Mouse (Mus musculus) forebrain, embryonic 12.5 days (tissue): ENCODE data around the gene Phkb. TPM values are rescaled to one million over a fixed set of nuclear protein-coding genes. Genes with fewer than 3 reads are reported as not detected.
A peak's percentile ranks its signal among the peaks of the same experiment; 100 is the strongest.
"Not testable (repeated sequence)": the region's sequence is repeated elsewhere in the genome, so short reads cannot be mapped to it uniquely, and the experiment has no call there.

Experiments
- ATAC-seq: fragments of 200-750 bp; cut with Nextera tagmentation; 2 replicates; pipeline ENCODE4 v1.8.0; 2017; ENCODE audit warnings: moderate TSS enrichment; ENCODE audit not compliant: low FRiP score
- H3K27ac ChIP-seq: fragments of 300-500 bp; sonication (generic); 2 replicates; pipeline ENCODE4 v1.5.1; 2016; ENCODE audit warnings: mild to moderate bottlenecking
- H3K27me3 ChIP-seq: fragments of 300-500 bp; sonication (generic); 2 replicates; pipeline ENCODE4 v1.6.1; 2016; ENCODE audit warnings: mild to moderate bottlenecking
- H3K36me3 ChIP-seq: fragments of 300-500 bp; sonication (generic); replicated peaks from 2 replicates; pipeline ENCODE4 v1.6.1; 2016; ENCODE audit warnings: mild to moderate bottlenecking
- H3K4me1 ChIP-seq: fragments of 300-500 bp; sonication (generic); 2 replicates; pipeline ENCODE4 v1.6.1; 2016
- H3K4me2 ChIP-seq: fragments of 300-500 bp; sonication (generic); 2 replicates; pipeline ENCODE4 v1.6.1; 2016; ENCODE audit warnings: mild to moderate bottlenecking, moderate library complexity
- H3K4me3 ChIP-seq: fragments of 300-500 bp; sonication (generic); replicated peaks from 2 replicates; pipeline ENCODE4 v1.5.1; 2016; ENCODE audit warnings: mild to moderate bottlenecking
- H3K9ac ChIP-seq: fragments of 300-500 bp; sonication (generic); 2 replicates; pipeline ENCODE4 v1.6.1; 2016; ENCODE audit warnings: mild to moderate bottlenecking
- H3K9me3 ChIP-seq: fragments of 300-500 bp; sonication (generic); 2 replicates; pipeline ENCODE4 v1.6.1; 2016
- WGBS: fragments of 180-500 bp; shearing (Covaris S2); methylation state at CpG from one replicate; pipeline ENCODE4 v1.1.7; 2016; 5-methylcytosine and 5-hydroxymethylcytosine counted together
- polyA plus RNA-seq: library from polyadenylated mRNA; unstranded; fragments of >200 nt; fragmentation: Nextera tagmentation; extraction: Ambion mirVana; gene quantifications from 2 replicates; pipeline ENCODE4 v1.2.1, GENCODE M21; 2016

Phkb gene
- polyA plus RNA-seq = 39.9 and 47.5 TPM in 2 replicates

GRCm38 (mm10) chr8:85840657-85841488, at the start of gene Phkb, which contains the start of gene Itfg1:
Gene Phkb, plus strand, starts transcription at chr8:85840959.
Gene Itfg1, minus strand, starts transcription at chr8:85840921.
- H3K4me3 ChIP-seq = peak within 1 kb of the TSS; percentile 87
- peak; percentile 98 for ATAC-seq
- WGBS = under 1% methylated on average over 53 of the region's 54 CpGs

GRCm38 (mm10) chr8:85796392-85796791, 44.4 kb upstream of the Phkb start:
- not testable (repeated sequence) for H3K9me3 ChIP-seq, H3K9ac ChIP-seq, H3K4me1 ChIP-seq, H3K4me3 ChIP-seq, H3K27ac ChIP-seq, ATAC-seq, H3K27me3 ChIP-seq, H3K4me2 ChIP-seq
- 100% methylated on average over 1 of the region's 1 CpGs for WGBS
- H3K36me3 ChIP-seq = peaks cover 15% of the 10 kb centered on the region

More at GRCm38 (mm10) chr8:85840657-85841488, at the start of gene Phkb, which contains the start of gene Itfg1:
- Histone ChIP-seq H3K27me3 (no peaks in the 10 kb centered on the region), H3K9ac (peak within 1 kb of the TSS; percentile 90), H3K4me2 (peak within 1 kb of the TSS; percentile 80), H3K9me3 (no peaks in the 10 kb centered on the region), H3K36me3 (peaks cover 9% of the 10 kb centered on the region), H3K27ac (peak within 1 kb of the TSS; percentile 97), H3K4me1 (peaks cover 18% of the 10 kb centered on the region)

GRCm38 (mm10) chr8:85800164-85800563, 40.6 kb upstream of the Phkb start:
- Histone ChIP-seq H3K9ac (no peak overlapping the region), H3K4me1 (no peaks in the 10 kb centered on the region), H3K27ac (no peak overlapping the region), H3K4me3 (no peak overlapping the region), H3K36me3 (peaks cover 10% of the 10 kb centered on the region), H3K9me3 (no peaks in the 10 kb centered on the region), H3K27me3 (no peaks in the 10 kb centered on the region), H3K4me2 (no peak overlapping the region)
- 97% methylated on average over 1 of the region's 1 CpGs for WGBS
- no peak for ATAC-seq

- Histone ChIP-seq H3K9ac (no peak overlapping the region), H3K9me3 (no peaks in the 10 kb centered on the region), H3K27me3 (no peaks in the 10 kb centered on the region), H3K4me3 (no peak overlapping the region), H3K4me2 (no peak overlapping the region), H3K36me3 (peaks cover 10% of the 10 kb centered on the region), H3K27ac (no peak overlapping the region), H3K4me1 (no peaks in the 10 kb centered on the region)
- WGBS = 91% methylated on average over 1 of the region's 1 CpGs
- ATAC-seq = no peak
Measured at GRCm38 (mm10) chr8:85801408-85801807, 39.4 kb upstream of the Phkb start.

GRCm38 (mm10) chr8:85813621-85814020, 27.1 kb upstream of the Phkb start:
- Histone ChIP-seq H3K9me3 (no peaks in the 10 kb centered on the region), H3K4me3 (no peak overlapping the region), H3K4me2 (no peak overlapping the region), H3K4me1 (no peaks in the 10 kb centered on the region), H3K36me3 (peaks cover 4% of the 10 kb centered on the region), H3K9ac (no peak overlapping the region), H3K27ac (no peak overlapping the region), H3K27me3 (no peaks in the 10 kb centered on the region)
- no peak for ATAC-seq

GRCm38 (mm10) chr8:85839916-85840656, 673 bp upstream of the Phkb start:
- Histone ChIP-seq H3K4me3 (peak overlapping the region; percentile 87), H3K4me2 (peak overlapping the region; percentile 80), H3K9ac (peak overlapping the region; percentile 90), H3K9me3 (no peaks in the 10 kb centered on the region), H3K36me3 (peaks cover 15% of the 10 kb centered on the region), H3K27ac (peak overlapping the region; percentile 97), H3K27me3 (no peaks in the 10 kb centered on the region), H3K4me1 (peaks cover 18% of the 10 kb centered on the region)
- ATAC-seq = peak; percentile 73; the same call in 1 of the 2 replicates
- 2% methylated on average over 21 of the region's 21 CpGs for WGBS

- peak overlapping the region; percentile 80 for H3K4me2 ChIP-seq
- peaks cover 18% of the 10 kb centered on the region for H3K4me1 ChIP-seq
- H3K9ac ChIP-seq = peak overlapping the region; percentile 90
- no peak for ATAC-seq
- no peaks in the 10 kb centered on the region for H3K9me3 ChIP-seq
- H3K36me3 ChIP-seq = peaks cover 9% of the 10 kb centered on the region
- no peak overlapping the region for H3K27ac ChIP-seq
- WGBS = 21% methylated on average over 4 of the region's 4 CpGs
- H3K27me3 ChIP-seq = no peaks in the 10 kb centered on the region
- H3K4me3 ChIP-seq = peak overlapping the region; percentile 87
Measured at GRCm38 (mm10) chr8:85841489-85841795, 683 bp downstream of the Phkb start.

GRCm38 (mm10) chr8:85845887-85846286, 5.1 kb downstream of the Phkb start:
- H3K27ac ChIP-seq = no peak overlapping the region
- H3K4me2 ChIP-seq = no peak overlapping the region
- H3K9me3 ChIP-seq = no peaks in the 10 kb centered on the region
- peaks cover 6% of the 10 kb centered on the region for H3K4me1 ChIP-seq
- no peak overlapping the region for H3K4me3 ChIP-seq
- H3K9ac ChIP-seq = no peak overlapping the region
- H3K36me3 ChIP-seq = no peaks in the 10 kb centered on the region
- ATAC-seq = no peak
- H3K27me3 ChIP-seq = no peaks in the 10 kb centered on the region

GRCm38 (mm10) chr8:85854220-85855123, 13.7 kb downstream of the Phkb start:
- Histone ChIP-seq H3K36me3 (0 out of 2 replicates have a peak, but pooled peaks cover 6% of the 10 kb centered on the region), H3K27ac (no peak overlapping the region), H3K27me3 (no peaks in the 10 kb centered on the region), H3K4me3 (no peak overlapping the region), H3K4me2 (no peak overlapping the region), H3K9me3 (no peaks in the 10 kb centered on the region), H3K9ac (no peak overlapping the region), H3K4me1 (no peaks in the 10 kb centered on the region)
- no peak for ATAC-seq
- WGBS = 90% methylated on average over 19 of the region's 19 CpGs

GRCm38 (mm10) chr8:85857227-85857896, 16.6 kb downstream of the Phkb start:
- ATAC-seq, H3K9ac ChIP-seq, H3K4me1 ChIP-seq, H3K9me3 ChIP-seq, H3K27me3 ChIP-seq, H3K4me3 ChIP-seq, H3K36me3 ChIP-seq, H3K27ac ChIP-seq, H3K4me2 ChIP-seq: not testable (repeated sequence)
- WGBS = 37% methylated on average over 11 of the region's 11 CpGs

- Histone ChIP-seq H3K36me3 (no peaks in the 10 kb centered on the region), H3K9ac (no peak overlapping the region), H3K27ac (no peak overlapping the region), H3K4me2 (no peak overlapping the region), H3K9me3 (no peaks in the 10 kb centered on the region), H3K27me3 (no peaks in the 10 kb centered on the region), H3K4me3 (no peak overlapping the region), H3K4me1 (no peaks in the 10 kb centered on the region)
- ATAC-seq = no peak
- 87% methylated on average over 5 of the region's 5 CpGs for WGBS
Measured at GRCm38 (mm10) chr8:85860612-85861011, 19.9 kb downstream of the Phkb start.
